Mouse (Mus musculus): ENCODE measurements at regions not wholly inside any gene's neighbourhood (a gene's known extent, or its start where the extent isn't known, plus 50 kb on each side); places are given as distances from the start of the nearest gene placed in this dataset.
"Not testable (repeated sequence)": the region's sequence is repeated elsewhere in the genome, so short reads cannot be mapped to it uniquely, and the experiment has no call there.

DNA sequence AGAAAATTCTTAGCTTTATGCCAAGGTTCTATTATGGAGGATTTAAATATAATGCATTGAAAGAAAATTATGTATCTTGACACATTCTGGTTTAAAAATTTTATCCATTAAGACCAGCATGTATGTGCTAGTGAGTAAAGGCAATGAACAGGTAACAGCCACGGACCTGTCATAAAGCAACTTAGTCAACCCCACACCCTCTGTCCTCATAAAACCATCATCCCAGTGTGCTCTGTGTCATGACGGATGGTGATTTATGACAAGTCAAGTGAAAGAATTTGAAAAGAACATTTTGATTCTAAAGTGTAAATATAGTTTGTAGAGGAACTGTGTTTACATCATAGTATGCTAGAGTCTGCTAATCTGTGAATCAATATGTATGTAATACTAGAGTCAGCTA is 946.3 kb upstream of the Cypt12 start:
- no peak for ATAC-seq (ENCODE audit: low FRiP score, low read depth)
- no peaks in the 10 kb centered on the region for H3K36me3 ChIP-seq
- no peak overlapping the region for H3K4me2 ChIP-seq
- no peaks in the 10 kb centered on the region for H3K9me3 ChIP-seq
- 92% methylated on average over 2 of the region's 2 CpGs for WGBS
- no peaks in the 10 kb centered on the region for H3K4me1 ChIP-seq (replicated peaks)
- no peak overlapping the region for H3K9ac ChIP-seq
- H3K4me3 ChIP-seq: no peak overlapping the region
- H3K27me3 ChIP-seq: no peaks in the 10 kb centered on the region
- H3K27ac ChIP-seq (replicated peaks): no peak overlapping the region

DNA sequence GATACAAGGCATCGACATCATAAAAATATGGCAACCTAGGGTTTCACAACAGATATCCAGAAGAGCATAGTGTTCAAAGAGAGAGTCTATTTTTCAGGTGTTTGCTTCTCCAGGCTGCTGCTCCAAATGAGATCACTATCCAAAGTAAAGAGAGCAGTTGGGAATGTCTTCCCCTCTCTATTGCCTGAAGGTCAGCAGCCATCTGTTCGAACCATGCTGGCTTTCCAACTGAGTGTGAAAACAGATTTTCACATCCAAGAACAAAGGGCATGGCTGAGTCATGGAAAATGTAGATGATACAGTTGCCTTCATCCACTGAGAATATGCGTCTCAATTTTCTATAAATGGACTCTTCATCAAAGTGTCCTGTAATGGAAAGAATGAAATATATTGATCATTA is 945.1 kb upstream of the Cypt12 start:
- Histone ChIP-seq H3K9me3 (no peaks in the 10 kb centered on the region), H3K27me3 (no peaks in the 10 kb centered on the region)
- no peak for ATAC-seq (ENCODE audit: low FRiP score, low read depth)

GRCm38 (mm10) chr3:17014184-17015048 is 933.8 kb upstream of the Cypt12 start:
- H3K4me3 ChIP-seq: no peak overlapping the region
- peak overlapping the region; percentile 63 for H3K27ac ChIP-seq (replicated peaks)
- no peaks in the 10 kb centered on the region for H3K27me3 ChIP-seq
- WGBS: 69% methylated on average over 4 of the region's 4 CpGs
- 0 out of 2 replicates have a peak, but pooled peaks have one; percentile 48 for ATAC-seq (ENCODE audit: low FRiP score, low read depth)
- H3K4me1 ChIP-seq (replicated peaks): no peaks in the 10 kb centered on the region
- 0 out of 2 replicates have a peak overlapping the region, but pooled peaks have one; percentile 13 for H3K4me2 ChIP-seq
- no peaks in the 10 kb centered on the region for H3K9me3 ChIP-seq
- H3K36me3 ChIP-seq: no peaks in the 10 kb centered on the region
- no peak overlapping the region for H3K9ac ChIP-seq

More for the DNA sequence above, 945.1 kb upstream of the Cypt12 start:
- Histone ChIP-seq H3K36me3 (no peaks in the 10 kb centered on the region), H3K9ac (no peak overlapping the region), H3K4me1 (replicated peaks) (no peaks in the 10 kb centered on the region), H3K4me3 (no peak overlapping the region), H3K27ac (replicated peaks) (no peak overlapping the region), H3K4me2 (no peak overlapping the region)
- WGBS: 67% methylated on average over 3 of the region's 3 CpGs

- Histone ChIP-seq H3K9ac (no peak overlapping the region), H3K4me1 (replicated peaks) (no peaks in the 10 kb centered on the region), H3K27ac (replicated peaks) (no peak overlapping the region), H3K4me3 (no peak overlapping the region), H3K4me2 (no peak overlapping the region), H3K36me3 (no peaks in the 10 kb centered on the region), H3K27me3 (no peaks in the 10 kb centered on the region), H3K9me3 (0 out of 2 replicates have a peak, but pooled peaks cover 1% of the 10 kb centered on the region)
- 90% methylated on average over 2 of the region's 2 CpGs for WGBS
- no peak for ATAC-seq (ENCODE audit: low FRiP score, low read depth)
Measured at GRCm38 (mm10) chr3:17050811-17051210, 897.4 kb upstream of the Cypt12 start.

- H3K27me3 ChIP-seq; H3K27ac ChIP-seq (replicated peaks); H3K4me1 ChIP-seq (replicated peaks); H3K36me3 ChIP-seq; ATAC-seq (ENCODE audit: low FRiP score, low read depth); H3K4me3 ChIP-seq; H3K9me3 ChIP-seq; H3K4me2 ChIP-seq; H3K9ac ChIP-seq: not testable (repeated sequence)
- WGBS: 83% methylated on average over 4 of the region's 4 CpGs
Measured at GRCm38 (mm10) chr3:17058381-17058780, 889.8 kb upstream of the Cypt12 start.

GRCm38 (mm10) chr3:17106261-17106660 is 841.9 kb upstream of the Cypt12 start:
- H3K9me3 ChIP-seq; ATAC-seq (ENCODE audit: low FRiP score, low read depth); H3K27ac ChIP-seq (replicated peaks); H3K4me2 ChIP-seq; H3K4me1 ChIP-seq (replicated peaks); H3K27me3 ChIP-seq; H3K36me3 ChIP-seq; H3K9ac ChIP-seq; H3K4me3 ChIP-seq: not testable (repeated sequence)

Data from hindbrain, embryonic 15.5 days (tissue).